Mouse (Mus musculus): Measurements from ENCODE around the gene Zfp2.

GRCm38 (mm10) chr11:50943506-50943905, 27.5 kb upstream of the Zfp2 start, which contains the start of gene 4933414I15Rik:
- TF ChIP-seq CTCF (IDR thresholded peaks at IDR 0.05; ENCODE audit: borderline replicate concordance, insufficient read depth, low read length) (no peak), POLR2A (IDR thresholded peaks at IDR 0.05; ENCODE audit: low read depth, low read length) (no peak)
